Mouse (Mus musculus) stomach, embryonic 16.5 days (tissue): ENCODE measurements at regions not wholly inside any gene's neighbourhood (a gene's known extent, or its start where the extent isn't known, plus 50 kb on each side); places are given as distances from the start of the nearest gene placed in this dataset.

Source experiments
- ATAC-seq: fragments of 200-750 bp; cut with Nextera tagmentation; 2 replicates; pipeline ENCODE4 v1.8.0; 2017; ENCODE audit warnings: moderate number of reproducible peaks, moderate TSS enrichment; ENCODE audit not compliant: insufficient read depth, low FRiP score
- H3K27ac ChIP-seq: fragments of 300-500 bp; sonication (generic); 2 replicates; pipeline ENCODE4 v1.5.1; 2014; ENCODE audit warnings: low read length
- H3K27me3 ChIP-seq: fragments of 300-500 bp; sonication (generic); 2 replicates; pipeline ENCODE4 v1.6.1; 2014; ENCODE audit warnings: low read length, control low read depth, mixed read lengths; ENCODE audit not compliant: control insufficient read depth, insufficient read depth
- H3K36me3 ChIP-seq: fragments of 300-500 bp; sonication (generic); 2 replicates; pipeline ENCODE4 v1.6.1; 2014; ENCODE audit warnings: low read length; ENCODE audit not compliant: control insufficient read depth, insufficient read depth
- H3K4me1 ChIP-seq: fragments of 300-500 bp; sonication (generic); 2 replicates; pipeline ENCODE4 v1.6.1; 2014; ENCODE audit warnings: low read length, control low read depth, mixed read lengths; ENCODE audit not compliant: control insufficient read depth, insufficient read depth
- H3K4me2 ChIP-seq: fragments of 300-500 bp; sonication (generic); 2 replicates; pipeline ENCODE4 v1.6.1; 2014; ENCODE audit warnings: low read depth, low read length, mixed read lengths
- H3K4me3 ChIP-seq: fragments of 300-500 bp; sonication (generic); replicated peaks from 2 replicates; pipeline ENCODE4 v1.5.1; 2014; ENCODE audit warnings: mild to moderate bottlenecking, low read length
- H3K9ac ChIP-seq: fragments of 300-500 bp; sonication (generic); 2 replicates; pipeline ENCODE4 v1.6.1; 2014; ENCODE audit warnings: low read length
- H3K9me3 ChIP-seq: fragments of 300-500 bp; sonication (generic); replicated peaks from 2 replicates; pipeline ENCODE4 v1.6.1; 2016; ENCODE audit warnings: low read length, control low read depth; ENCODE audit not compliant: control insufficient read depth
- WGBS: fragments of 180-500 bp; shearing (Covaris S2); extraction: QIAGEN DNeasy Blood & Tissue Kit; methylation state at CpG from one replicate; pipeline ENCODE4 v1.1.7; 2014; 5-methylcytosine and 5-hydroxymethylcytosine counted together

- Histone ChIP-seq H3K9ac (no peak overlapping the region), H3K27ac (no peak overlapping the region), H3K36me3 (no peaks in the 10 kb centered on the region), H3K9me3 (no peaks in the 10 kb centered on the region), H3K4me3 (no peak overlapping the region), H3K4me1 (no peaks in the 10 kb centered on the region), H3K4me2 (no peak overlapping the region), H3K27me3 (no peaks in the 10 kb centered on the region)
- WGBS = 83% methylated on average over 4 of the region's 4 CpGs
- no peak for ATAC-seq
These were observed 150.4 kb upstream of the Irx1 start for GRCm38 (mm10) chr13:72113942-72114341.

GRCm38 (mm10) chr13:72114776-72115663 lies 151.5 kb upstream of the Irx1 start:
- 47% methylated on average over 10 of the region's 10 CpGs for WGBS
- H3K9ac ChIP-seq = no peak overlapping the region

GRCm38 (mm10) chr13:72120467-72120866 lies 156.9 kb upstream of the Irx1 start:
- Histone ChIP-seq H3K27me3 (no peaks in the 10 kb centered on the region), H3K9ac (no peak overlapping the region), H3K9me3 (no peaks in the 10 kb centered on the region), H3K4me2 (no peak overlapping the region), H3K36me3 (no peaks in the 10 kb centered on the region), H3K4me3 (no peak overlapping the region), H3K4me1 (no peaks in the 10 kb centered on the region), H3K27ac (no peak overlapping the region)
- 17% methylated on average over 7 of the region's 7 CpGs for WGBS
- no peak for ATAC-seq

More at GRCm38 (mm10) chr13:72114776-72115663, 151.5 kb upstream of the Irx1 start:
- Histone ChIP-seq H3K36me3 (no peaks in the 10 kb centered on the region), H3K27me3 (no peaks in the 10 kb centered on the region), H3K9me3 (no peaks in the 10 kb centered on the region), H3K4me2 (no peak overlapping the region), H3K4me1 (no peaks in the 10 kb centered on the region), H3K4me3 (no peak overlapping the region), H3K27ac (no peak overlapping the region)
- ATAC-seq = no peak

GRCm38 (mm10) chr13:72120911-72121553 lies 157.5 kb upstream of the Irx1 start:
- Histone ChIP-seq H3K4me1 (no peaks in the 10 kb centered on the region), H3K9me3 (no peaks in the 10 kb centered on the region), H3K27ac (no peak overlapping the region), H3K27me3 (no peaks in the 10 kb centered on the region), H3K4me2 (no peak overlapping the region), H3K36me3 (no peaks in the 10 kb centered on the region), H3K4me3 (no peak overlapping the region), H3K9ac (no peak overlapping the region)
- WGBS = 22% methylated on average over 6 of the region's 6 CpGs
- ATAC-seq = no peak

GRCm38 (mm10) chr13:72121554-72122229 lies 158.2 kb upstream of the Irx1 start:
- no peak overlapping the region for H3K9ac ChIP-seq
- H3K36me3 ChIP-seq = no peaks in the 10 kb centered on the region
- no peaks in the 10 kb centered on the region for H3K27me3 ChIP-seq
- H3K4me1 ChIP-seq = no peaks in the 10 kb centered on the region
- no peak for ATAC-seq
- no peak overlapping the region for H3K4me2 ChIP-seq
- H3K27ac ChIP-seq = no peak overlapping the region
- H3K9me3 ChIP-seq = no peaks in the 10 kb centered on the region
- H3K4me3 ChIP-seq = no peak overlapping the region
- WGBS = 60% methylated on average over 18 of the region's 18 CpGs

GRCm38 (mm10) chr13:72122230-72122627 lies 158.7 kb upstream of the Irx1 start:
- no peaks in the 10 kb centered on the region for H3K27me3 ChIP-seq
- no peak overlapping the region for H3K4me2 ChIP-seq
- no peaks in the 10 kb centered on the region for H3K36me3 ChIP-seq
- no peak overlapping the region for H3K9ac ChIP-seq
- no peak overlapping the region for H3K27ac ChIP-seq
- H3K4me1 ChIP-seq = no peaks in the 10 kb centered on the region
- no peak for ATAC-seq
- H3K4me3 ChIP-seq = no peak overlapping the region
- WGBS = 67% methylated on average over 11 of the region's 11 CpGs
- H3K9me3 ChIP-seq = no peaks in the 10 kb centered on the region

GRCm38 (mm10) chr13:72128306-72128705 lies 164.8 kb upstream of the Irx1 start:
- H3K9me3 ChIP-seq = no peaks in the 10 kb centered on the region
- no peaks in the 10 kb centered on the region for H3K36me3 ChIP-seq
- H3K4me3 ChIP-seq = no peak overlapping the region
- no peak overlapping the region for H3K4me2 ChIP-seq
- no peak overlapping the region for H3K27ac ChIP-seq
- no peaks in the 10 kb centered on the region for H3K27me3 ChIP-seq
- no peak for ATAC-seq
- no peak overlapping the region for H3K9ac ChIP-seq
- 91% methylated on average over 1 of the region's 1 CpGs for WGBS
- H3K4me1 ChIP-seq = no peaks in the 10 kb centered on the region

GRCm38 (mm10) chr13:72131341-72131740 lies 167.8 kb upstream of the Irx1 start:
- H3K27me3 ChIP-seq = no peaks in the 10 kb centered on the region
- H3K36me3 ChIP-seq = no peaks in the 10 kb centered on the region
- no peak overlapping the region for H3K9ac ChIP-seq
- WGBS = 77% methylated on average over 2 of the region's 2 CpGs
- no peaks in the 10 kb centered on the region for H3K4me1 ChIP-seq
- H3K4me2 ChIP-seq = no peak overlapping the region
- no peak for ATAC-seq
- H3K27ac ChIP-seq = no peak overlapping the region
- no peaks in the 10 kb centered on the region for H3K9me3 ChIP-seq
- H3K4me3 ChIP-seq = no peak overlapping the region
